Mouse (Mus musculus): ENCODE results near the gene Btbd16. TPM values are rescaled to one million over a fixed set of nuclear protein-coding genes. Genes with fewer than 3 reads are reported as not detected.

Btbd16 gene
- polyA plus RNA-seq, 1 experiment from 2014 or later: not detected

DNA sequence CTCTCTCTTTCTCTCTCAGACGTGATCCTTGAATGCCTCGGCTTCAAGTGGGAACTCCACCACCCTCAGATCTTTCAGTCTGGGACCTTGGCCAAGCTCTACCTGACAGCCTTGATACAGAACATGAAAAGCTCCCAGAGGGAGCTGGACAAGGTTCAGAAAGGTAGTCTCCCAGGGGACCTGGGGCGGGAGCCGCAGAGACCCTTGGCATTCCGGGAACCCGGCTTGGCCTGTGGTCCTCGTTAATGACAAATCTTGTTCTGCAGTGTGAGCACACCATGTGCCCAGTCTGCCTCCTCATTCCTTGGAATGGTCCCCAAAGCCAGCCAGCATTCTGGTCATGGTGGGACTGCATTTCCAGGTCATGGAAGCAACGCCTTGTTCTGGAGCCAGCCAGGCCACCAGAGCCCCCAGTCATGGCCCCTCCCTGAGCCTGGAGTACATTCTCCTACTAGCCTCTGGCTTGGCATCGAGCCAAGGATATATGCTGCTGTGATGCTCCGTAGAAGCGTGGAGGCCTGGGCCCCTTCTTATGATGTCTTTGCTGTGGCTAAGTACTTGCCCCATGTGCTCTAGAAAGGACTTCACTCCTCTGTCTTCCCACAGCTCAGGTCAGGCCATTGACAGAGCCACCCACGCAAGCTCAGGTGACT lies 12.2 kb downstream of the Btbd16 start:
- ATAC-seq (replicated peaks; ENCODE audit: low FRiP score) (no peak), DNase-seq (ENCODE audit: low spot score) (no peak)
- Histone ChIP-seq H3K27ac (ENCODE audit: low read depth, low read length) (no peak overlapping the region), H3K4me1 (replicated peaks; ENCODE audit: control insufficient read depth, insufficient read depth, low read length) (no peaks in the 10 kb centered on the region), H3K27me3 (ENCODE audit: control insufficient read depth, insufficient read depth, low read length) (no peaks in the 10 kb centered on the region), H3K9me3 (ENCODE audit: control insufficient read depth, low read length) (no peaks in the 10 kb centered on the region), H3K9ac (ENCODE audit: low read length) (no peak overlapping the region), H3K36me3 (ENCODE audit: control insufficient read depth, insufficient read depth, low read length) (no peaks in the 10 kb centered on the region), H3K4me3 (ENCODE audit: low read depth, low read length) (no peak overlapping the region), H3K4me2 (ENCODE audit: low read depth, low read length, severe bottlenecking) (no peak overlapping the region)
- WGBS: 84% methylated on average over 12 of the region's 12 CpGs

DNA sequence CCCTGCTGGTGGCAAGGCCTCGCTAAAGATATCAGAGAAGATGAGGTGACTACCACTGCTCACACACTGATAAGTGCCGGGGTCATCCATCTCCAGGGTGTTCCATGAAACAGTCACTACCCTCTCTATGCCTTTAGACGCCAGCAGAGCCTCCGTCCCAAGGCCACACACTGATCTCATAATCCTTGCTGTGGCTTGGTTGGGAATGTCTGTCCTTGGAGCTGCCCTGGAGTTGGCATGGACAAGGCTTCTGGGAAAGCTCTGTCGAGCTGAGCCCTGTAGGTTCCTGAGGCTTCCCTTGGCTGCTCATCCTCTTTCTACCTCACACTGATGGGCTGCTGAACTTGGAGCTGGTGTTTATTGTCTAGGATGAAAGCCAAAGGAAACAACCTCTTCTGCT lies 12.8 kb downstream of the Btbd16 start:
- Histone ChIP-seq H3K27me3 (ENCODE audit: control insufficient read depth, insufficient read depth, low read length) (no peaks in the 10 kb centered on the region), H3K9ac (ENCODE audit: low read length) (no peak overlapping the region), H3K9me3 (ENCODE audit: control insufficient read depth, low read length) (no peaks in the 10 kb centered on the region), H3K36me3 (ENCODE audit: control insufficient read depth, insufficient read depth, low read length) (no peaks in the 10 kb centered on the region), H3K4me3 (ENCODE audit: low read depth, low read length) (no peak overlapping the region), H3K4me1 (replicated peaks; ENCODE audit: control insufficient read depth, insufficient read depth, low read length) (no peaks in the 10 kb centered on the region), H3K4me2 (ENCODE audit: low read depth, low read length, severe bottlenecking) (no peak overlapping the region), H3K27ac (ENCODE audit: low read depth, low read length) (no peak overlapping the region)
- WGBS: 88% methylated on average over 5 of the region's 5 CpGs
- DNase-seq (ENCODE audit: low spot score) (no peak), ATAC-seq (replicated peaks; ENCODE audit: low FRiP score) (no peak)

DNA sequence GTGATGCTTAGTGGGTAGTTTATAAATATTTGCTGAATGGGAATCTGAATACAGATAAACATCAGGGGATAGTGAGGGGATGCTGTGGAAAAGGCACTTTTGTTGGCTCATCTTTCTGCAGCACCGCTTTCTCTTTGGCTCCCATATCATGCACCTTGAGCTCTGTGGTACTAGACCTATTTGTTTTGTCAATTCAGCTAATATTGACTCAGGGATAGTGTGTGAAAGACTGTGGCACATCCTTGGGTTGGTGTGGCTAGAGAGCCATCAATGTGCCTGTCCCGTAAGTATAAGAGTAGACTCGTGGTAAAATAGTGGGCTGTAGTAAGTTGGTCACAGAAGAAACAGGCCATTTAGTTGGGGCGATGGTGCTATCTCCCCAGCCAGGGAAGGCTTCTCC lies 13.7 kb downstream of the Btbd16 start:
- H3K4me2 ChIP-seq (ENCODE audit: low read depth, low read length, severe bottlenecking): no peak overlapping the region
- no peaks in the 10 kb centered on the region for H3K27me3 ChIP-seq (ENCODE audit: control insufficient read depth, insufficient read depth, low read length)
- no peak overlapping the region for H3K9ac ChIP-seq (ENCODE audit: low read length)
- no peaks in the 10 kb centered on the region for H3K4me1 ChIP-seq (replicated peaks; ENCODE audit: control insufficient read depth, insufficient read depth, low read length)
- ATAC-seq (replicated peaks; ENCODE audit: low FRiP score): no peak
- H3K27ac ChIP-seq (ENCODE audit: low read depth, low read length): no peak overlapping the region
- no peak for DNase-seq (ENCODE audit: low spot score)
- H3K9me3 ChIP-seq (ENCODE audit: control insufficient read depth, low read length): no peaks in the 10 kb centered on the region
- H3K36me3 ChIP-seq (ENCODE audit: control insufficient read depth, insufficient read depth, low read length): no peaks in the 10 kb centered on the region
- 93% methylated on average over 4 of the region's 4 CpGs for WGBS
- no peak overlapping the region for H3K4me3 ChIP-seq (ENCODE audit: low read depth, low read length)

DNA sequence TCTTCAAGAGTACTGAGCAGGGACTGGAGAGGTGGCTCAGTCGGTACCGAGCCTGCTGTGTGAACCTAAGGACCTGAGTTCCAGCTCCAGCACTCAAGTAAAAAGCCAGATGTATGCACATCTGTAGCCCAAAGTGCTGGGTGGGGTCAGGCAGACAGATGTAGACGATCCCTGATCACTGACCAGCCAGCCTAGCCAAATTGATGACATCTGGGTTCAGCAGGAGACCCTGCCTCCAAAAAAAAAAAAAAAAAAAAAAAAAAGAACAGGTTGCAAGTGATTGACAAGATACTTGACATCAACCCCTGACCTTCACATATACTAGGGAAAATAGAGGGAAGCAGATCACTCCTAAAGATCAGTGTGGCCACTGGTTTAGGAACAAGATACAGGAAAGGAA lies 15.1 kb downstream of the Btbd16 start:
- ATAC-seq (replicated peaks; ENCODE audit: low FRiP score): no peak
- H3K9ac ChIP-seq (ENCODE audit: low read length): no peak overlapping the region
- no peak for DNase-seq (ENCODE audit: low spot score)
- no peak overlapping the region for H3K4me2 ChIP-seq (ENCODE audit: low read depth, low read length, severe bottlenecking)
- H3K27ac ChIP-seq (ENCODE audit: low read depth, low read length): no peak overlapping the region
- no peaks in the 10 kb centered on the region for H3K36me3 ChIP-seq (ENCODE audit: control insufficient read depth, insufficient read depth, low read length)
- H3K9me3 ChIP-seq (ENCODE audit: control insufficient read depth, low read length): no peaks in the 10 kb centered on the region
- WGBS: 81% methylated on average over 3 of the region's 3 CpGs
- no peaks in the 10 kb centered on the region for H3K4me1 ChIP-seq (replicated peaks; ENCODE audit: control insufficient read depth, insufficient read depth, low read length)
- H3K4me3 ChIP-seq (ENCODE audit: low read depth, low read length): no peak overlapping the region
- H3K27me3 ChIP-seq (ENCODE audit: control insufficient read depth, insufficient read depth, low read length): no peaks in the 10 kb centered on the region

DNA sequence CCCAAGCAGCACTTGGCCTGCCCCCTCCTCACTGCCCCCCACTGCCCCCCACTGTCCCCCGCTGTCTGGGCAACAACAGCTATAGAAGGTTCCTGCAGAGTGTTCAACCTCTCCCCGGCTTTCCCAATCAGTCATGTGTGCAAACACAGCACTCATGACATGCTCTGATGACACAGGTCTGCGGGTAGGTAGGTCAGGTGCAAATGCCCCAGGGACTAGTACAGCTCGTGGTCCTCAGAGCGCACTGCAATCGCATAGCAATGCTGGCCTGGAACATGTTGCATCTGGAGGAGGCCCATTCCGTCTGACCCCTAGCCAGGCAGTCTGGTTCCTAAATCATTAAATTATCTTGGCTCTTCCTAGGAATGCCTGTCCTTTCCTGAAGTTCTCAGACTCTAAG lies 15.6 kb downstream of the Btbd16 start:
- 95% methylated on average over 7 of the region's 7 CpGs for WGBS
- Histone ChIP-seq H3K36me3 (ENCODE audit: control insufficient read depth, insufficient read depth, low read length) (no peaks in the 10 kb centered on the region), H3K27ac (ENCODE audit: low read depth, low read length) (no peak overlapping the region), H3K4me2 (ENCODE audit: low read depth, low read length, severe bottlenecking) (no peak overlapping the region), H3K27me3 (ENCODE audit: control insufficient read depth, insufficient read depth, low read length) (no peaks in the 10 kb centered on the region), H3K9ac (ENCODE audit: low read length) (no peak overlapping the region), H3K4me1 (replicated peaks; ENCODE audit: control insufficient read depth, insufficient read depth, low read length) (no peaks in the 10 kb centered on the region), H3K9me3 (ENCODE audit: control insufficient read depth, low read length) (no peaks in the 10 kb centered on the region), H3K4me3 (ENCODE audit: low read depth, low read length) (no peak overlapping the region)
- ATAC-seq (replicated peaks; ENCODE audit: low FRiP score) (no peak), DNase-seq (ENCODE audit: low spot score) (no peak)

DNA sequence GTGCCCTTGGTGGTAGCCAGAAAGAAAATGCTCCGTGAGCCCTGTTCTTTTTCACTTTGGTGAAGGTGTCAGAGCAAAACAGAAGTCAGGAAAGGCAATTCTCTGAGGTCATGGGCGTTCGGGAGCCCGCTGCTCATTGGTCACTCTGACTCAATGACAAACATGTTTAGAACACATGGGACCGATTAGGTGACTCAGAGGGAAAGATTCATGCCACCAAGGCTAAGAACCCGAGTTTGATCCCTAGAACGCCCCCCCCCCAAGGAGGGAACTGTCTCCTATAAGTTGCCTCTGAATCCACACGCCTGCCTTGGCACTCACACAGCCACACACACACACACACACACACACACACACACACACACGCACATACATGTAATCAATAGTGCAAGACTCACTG lies 19.8 kb downstream of the Btbd16 start:
- Histone ChIP-seq H3K4me1 (replicated peaks; ENCODE audit: control insufficient read depth, insufficient read depth, low read length) (no peaks in the 10 kb centered on the region), H3K9me3 (ENCODE audit: control insufficient read depth, low read length) (no peaks in the 10 kb centered on the region), H3K9ac (ENCODE audit: low read length) (no peak overlapping the region), H3K4me3 (ENCODE audit: low read depth, low read length) (no peak overlapping the region), H3K36me3 (ENCODE audit: control insufficient read depth, insufficient read depth, low read length) (no peaks in the 10 kb centered on the region), H3K27ac (ENCODE audit: low read depth, low read length) (no peak overlapping the region), H3K27me3 (ENCODE audit: control insufficient read depth, insufficient read depth, low read length) (no peaks in the 10 kb centered on the region), H3K4me2 (ENCODE audit: low read depth, low read length, severe bottlenecking) (no peak overlapping the region)
- WGBS: 81% methylated on average over 9 of the region's 9 CpGs
- no peak for DNase-seq (ENCODE audit: low spot score)
- ATAC-seq (replicated peaks; ENCODE audit: low FRiP score): no peak

DNA sequence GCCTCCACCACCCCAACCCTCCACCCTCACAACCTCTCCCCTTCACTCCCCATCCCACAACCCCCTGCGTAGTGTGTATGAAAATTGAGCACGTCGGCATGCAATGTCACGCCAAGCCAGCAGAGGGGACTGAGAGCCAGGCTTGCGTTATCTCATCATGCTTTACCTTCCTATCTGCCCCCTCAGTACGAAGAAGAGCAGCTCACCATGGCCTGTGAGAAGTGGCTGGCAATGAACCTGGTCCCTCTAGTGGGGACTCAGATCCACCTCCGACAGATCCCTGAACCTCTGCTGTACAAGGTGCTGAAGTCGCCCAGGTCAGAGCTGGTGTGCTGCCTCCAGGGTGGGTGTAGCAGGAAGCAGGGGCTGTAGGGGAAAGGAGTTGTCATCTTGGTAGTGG lies 22.9 kb downstream of the Btbd16 start:
- H3K36me3 ChIP-seq (ENCODE audit: control insufficient read depth, insufficient read depth, low read length): no peaks in the 10 kb centered on the region
- no peaks in the 10 kb centered on the region for H3K27me3 ChIP-seq (ENCODE audit: control insufficient read depth, insufficient read depth, low read length)
- no peaks in the 10 kb centered on the region for H3K4me1 ChIP-seq (replicated peaks; ENCODE audit: control insufficient read depth, insufficient read depth, low read length)
- H3K27ac ChIP-seq (ENCODE audit: low read depth, low read length): no peak overlapping the region
- DNase-seq (ENCODE audit: low spot score) (no peak), ATAC-seq (replicated peaks; ENCODE audit: low FRiP score) (no peak)
- no peaks in the 10 kb centered on the region for H3K9me3 ChIP-seq (ENCODE audit: control insufficient read depth, low read length)
- 65% methylated on average over 8 of the region's 8 CpGs for WGBS
- no peak overlapping the region for H3K9ac ChIP-seq (ENCODE audit: low read length)
- H3K4me2 ChIP-seq (ENCODE audit: low read depth, low read length, severe bottlenecking): no peak overlapping the region
- H3K4me3 ChIP-seq (ENCODE audit: low read depth, low read length): no peak overlapping the region

DNA sequence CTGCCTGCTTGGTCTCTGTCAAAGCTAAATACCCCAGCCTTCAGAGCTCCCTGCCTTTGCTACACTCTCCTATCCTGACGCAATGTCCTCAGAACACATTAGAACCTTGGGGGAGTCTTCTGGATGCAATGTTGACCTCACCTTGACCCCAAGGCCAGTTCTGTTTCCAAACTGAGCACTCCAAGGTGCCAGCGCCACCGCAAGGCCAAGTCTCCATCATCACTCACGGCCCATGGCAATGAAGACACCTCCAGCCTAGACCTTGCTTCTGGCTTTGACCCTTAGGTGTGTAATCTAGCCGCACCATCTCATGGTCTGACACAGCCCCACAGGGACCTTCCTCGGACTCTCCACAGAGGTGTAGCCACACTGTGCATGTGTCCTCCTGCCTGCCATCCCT lies 23.7 kb downstream of the Btbd16 start:
- no peaks in the 10 kb centered on the region for H3K9me3 ChIP-seq (ENCODE audit: control insufficient read depth, low read length)
- no peaks in the 10 kb centered on the region for H3K36me3 ChIP-seq (ENCODE audit: control insufficient read depth, insufficient read depth, low read length)
- WGBS: 94% methylated on average over 6 of the region's 6 CpGs
- DNase-seq (ENCODE audit: low spot score): no peak
- H3K27me3 ChIP-seq (ENCODE audit: control insufficient read depth, insufficient read depth, low read length): no peaks in the 10 kb centered on the region
- ATAC-seq (replicated peaks; ENCODE audit: low FRiP score): no peak
- H3K27ac ChIP-seq (ENCODE audit: low read depth, low read length): no peak overlapping the region
- no peak overlapping the region for H3K4me2 ChIP-seq (ENCODE audit: low read depth, low read length, severe bottlenecking)
- no peak overlapping the region for H3K9ac ChIP-seq (ENCODE audit: low read length)
- H3K4me1 ChIP-seq (replicated peaks; ENCODE audit: control insufficient read depth, insufficient read depth, low read length): no peaks in the 10 kb centered on the region
- H3K4me3 ChIP-seq (ENCODE audit: low read depth, low read length): no peak overlapping the region

DNA sequence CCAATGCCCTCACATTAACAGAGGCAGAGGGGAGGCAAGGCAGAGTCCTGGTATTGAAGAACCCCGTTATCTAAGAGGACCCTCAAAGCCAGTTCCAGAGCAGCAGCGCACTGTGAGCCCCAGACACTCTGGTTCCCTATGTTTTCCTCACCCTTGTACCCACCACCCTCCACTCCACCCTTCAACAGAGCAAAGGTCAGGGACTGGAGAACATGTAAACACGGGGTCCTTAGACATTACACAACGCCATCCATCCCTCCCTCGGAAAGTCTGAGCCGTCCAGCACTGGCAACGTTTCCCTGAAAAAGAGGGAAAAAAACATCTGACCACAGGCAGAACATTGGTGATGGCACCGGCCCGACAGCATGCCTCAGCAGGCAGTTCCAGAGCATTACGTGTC lies 25.5 kb downstream of the Btbd16 start:
- H3K4me3 ChIP-seq (ENCODE audit: low read depth, low read length): no peak overlapping the region
- H3K27ac ChIP-seq (ENCODE audit: low read depth, low read length): no peak overlapping the region

More for the DNA sequence above, 25.5 kb downstream of the Btbd16 start:
- Histone ChIP-seq H3K4me2 (ENCODE audit: low read depth, low read length, severe bottlenecking) (no peak overlapping the region), H3K9me3 (ENCODE audit: control insufficient read depth, low read length) (no peaks in the 10 kb centered on the region), H3K36me3 (ENCODE audit: control insufficient read depth, insufficient read depth, low read length) (no peaks in the 10 kb centered on the region), H3K4me1 (replicated peaks; ENCODE audit: control insufficient read depth, insufficient read depth, low read length) (no peaks in the 10 kb centered on the region), H3K9ac (ENCODE audit: low read length) (no peak overlapping the region), H3K27me3 (ENCODE audit: control insufficient read depth, insufficient read depth, low read length) (no peaks in the 10 kb centered on the region)
- no peak for ATAC-seq (replicated peaks; ENCODE audit: low FRiP score)
- WGBS: 92% methylated on average over 10 of the region's 10 CpGs
- DNase-seq (ENCODE audit: low spot score): no peak

Data from forebrain, embryonic 11.5 days (tissue).